Mouse (Mus musculus): ENCODE measurements around the gene Det1.

DNA sequence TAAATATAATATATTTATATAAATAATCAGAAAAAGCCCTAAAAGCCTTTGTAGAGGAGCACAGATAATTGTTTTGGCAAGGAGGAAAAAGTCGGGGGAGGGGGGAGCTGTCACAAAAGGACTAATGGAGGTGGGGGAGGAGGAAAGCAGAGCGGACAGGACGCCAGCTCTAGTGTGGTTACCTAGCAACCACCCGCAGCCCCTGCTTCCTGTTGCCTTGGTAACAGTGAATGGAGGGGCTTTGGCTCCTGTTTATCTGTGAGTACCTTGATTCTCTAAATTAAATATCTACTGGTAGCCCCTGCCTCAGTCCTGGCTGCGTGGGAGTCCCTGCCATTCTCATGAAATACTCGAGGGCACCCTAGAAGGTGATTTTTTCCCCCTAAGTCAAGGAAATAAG lies 37.1 kb upstream of the Det1 start:
- TF ChIP-seq GATA1 (IDR thresholded peaks at IDR 0.05; ENCODE audit: low read length) (no peak), TAL1 (IDR thresholded peaks at IDR 0.05; ENCODE audit: low read length) (no peak)

All from erythroblast, embryonic 14.5 days (primary cell).